Mouse (Mus musculus) ES-Bruce4 (cell line): ENCODE results near the gene Ugt3a1. TPM values are rescaled to one million over a fixed set of nuclear protein-coding genes. Genes with fewer than 3 reads are reported as not detected.
A peak's percentile ranks its signal among the peaks of the same experiment; 100 is the strongest.

Experiments used
- H3K27ac ChIP-seq: 2 replicates; pipeline ENCODE4 v1.5.1; 2012; ENCODE audit warnings: low read length, inconsistent platforms; ENCODE audit not compliant: insufficient read depth
- H3K27me3 ChIP-seq: 2 replicates; pipeline ENCODE4 v1.6.1; 2012; ENCODE audit warnings: mild to moderate bottlenecking, low read length, inconsistent platforms; ENCODE audit not compliant: control insufficient read depth, poor library complexity, insufficient read depth, severe bottlenecking
- H3K36me3 ChIP-seq: 2 replicates; pipeline ENCODE4 v1.6.1; 2012; ENCODE audit warnings: inconsistent platforms, mild to moderate bottlenecking, low read length, moderate library complexity; ENCODE audit not compliant: control insufficient read depth, poor library complexity, insufficient read depth, severe bottlenecking
- H3K4me1 ChIP-seq: one replicate; pipeline ENCODE4 v1.8.1; 2011; ENCODE audit warnings: low read length; ENCODE audit not compliant: control insufficient read depth, insufficient read depth
- H3K4me3 ChIP-seq: 2 replicates; pipeline ENCODE4 v1.5.1; 2011; ENCODE audit warnings: low read depth, mild to moderate bottlenecking, low read length
- H3K9ac ChIP-seq: 2 replicates; pipeline ENCODE4 v1.6.1; 2012; ENCODE audit warnings: low read depth, mild to moderate bottlenecking, inconsistent platforms; ENCODE audit not compliant: poor library complexity, severe bottlenecking
- H3K9me3 ChIP-seq: replicated peaks from 2 replicates; pipeline ENCODE4 v1.6.1; 2012; ENCODE audit warnings: mild to moderate bottlenecking, low read length, inconsistent platforms; ENCODE audit not compliant: control insufficient read depth, poor library complexity, insufficient read depth, severe bottlenecking
- CTCF ChIP-seq: IDR thresholded peaks from one replicate; pipeline ENCODE4 v1.8.1; 2011; ENCODE audit warnings: low read depth, low read length
- EP300 ChIP-seq: IDR thresholded peaks from 2 replicates; pipeline ENCODE4 v1.6.1; 2011; ENCODE audit warnings: low read depth, low read length; ENCODE audit not compliant: insufficient read depth
- POLR2A ChIP-seq: IDR thresholded peaks from one replicate; pipeline ENCODE4 v1.8.1; 2011; ENCODE audit warnings: low read length; ENCODE audit not compliant: insufficient read depth
- polyA plus RNA-seq: library from polyadenylated mRNA; stranded (reverse); fragments of >200 nt; gene quantifications from 2 replicates; pipeline ENCODE4 v1.2.4, GENCODE M21; 2011; ENCODE audit warnings: low read depth; ENCODE audit not compliant: missing spikeins, insufficient read depth, insufficient read length

Ugt3a1 gene
- polyA plus RNA-seq, 1 experiment = not detected

- Histone ChIP-seq H3K9ac (no peak within 1 kb of the TSS), H3K27me3 (no peaks in the 10 kb centered on the region), H3K9me3 (peaks cover 2% of the 10 kb centered on the region; the same call in 1 of the 2 replicates), H3K4me1 (no peaks in the 10 kb centered on the region), H3K4me3 (no peak within 1 kb of the TSS), H3K36me3 (no peaks in the 10 kb centered on the region), H3K27ac (no peak within 1 kb of the TSS)
- TF ChIP-seq CTCF (no peak), POLR2A (no peak), EP300 (no peak)
Measured at GRCm38 (mm10) chr15:9335341-9335740, 58.7 kb downstream of the Ugt3a1 start, which contains the start of gene Ugt3a2. TSS of gene Ugt3a2 (plus strand) at chr15:9335550.

- Histone ChIP-seq H3K27ac (no peak overlapping the region), H3K9me3 (no peaks in the 10 kb centered on the region; the same call in 1 of the 2 replicates), H3K9ac (no peak overlapping the region), H3K36me3 (no peaks in the 10 kb centered on the region), H3K4me1 (no peaks in the 10 kb centered on the region), H3K27me3 (no peaks in the 10 kb centered on the region), H3K4me3 (no peak overlapping the region)
- TF ChIP-seq POLR2A (no peak), CTCF (no peak), EP300 (no peak)
Measured at GRCm38 (mm10) chr15:9336616-9337015, 59.9 kb downstream of the Ugt3a1 start.

GRCm38 (mm10) chr15:9337021-9337420 lies 60.3 kb downstream of the Ugt3a1 start:
- H3K27ac ChIP-seq = no peak overlapping the region
- H3K9ac ChIP-seq = no peak overlapping the region
- H3K4me3 ChIP-seq = no peak overlapping the region
- no peaks in the 10 kb centered on the region; the same call in 1 of the 2 replicates for H3K9me3 ChIP-seq
- H3K36me3 ChIP-seq = no peaks in the 10 kb centered on the region
- TF ChIP-seq POLR2A (no peak), EP300 (no peak), CTCF (no peak)
- H3K4me1 ChIP-seq = no peaks in the 10 kb centered on the region
- no peaks in the 10 kb centered on the region for H3K27me3 ChIP-seq

GRCm38 (mm10) chr15:9348739-9349138 lies 72.1 kb downstream of the Ugt3a1 start:
- Histone ChIP-seq H3K9me3 (no peaks in the 10 kb centered on the region), H3K9ac (no peak overlapping the region), H3K4me3 (no peak overlapping the region), H3K27me3 (no peaks in the 10 kb centered on the region), H3K4me1 (no peaks in the 10 kb centered on the region), H3K36me3 (no peaks in the 10 kb centered on the region), H3K27ac (no peak overlapping the region)
- no peak for TF ChIP-seq POLR2A
- no peak for TF ChIP-seq EP300

GRCm38 (mm10) chr15:9362801-9363200 lies 86.1 kb downstream of the Ugt3a1 start:
- H3K27me3 ChIP-seq = no peaks in the 10 kb centered on the region
- no peak overlapping the region for H3K4me3 ChIP-seq
- H3K36me3 ChIP-seq = no peaks in the 10 kb centered on the region
- H3K4me1 ChIP-seq = no peaks in the 10 kb centered on the region
- H3K9ac ChIP-seq = no peak overlapping the region
- H3K9me3 ChIP-seq = peaks cover 8% of the 10 kb centered on the region; the same call in 1 of the 2 replicates
- H3K27ac ChIP-seq = no peak overlapping the region
- peak; percentile 59 for TF ChIP-seq CTCF
- no peak for TF ChIP-seq EP300

Other genes starting within 250 kb of the Ugt3a1 start
- 73.6 and 83.2 TPM in 2 replicates for gene Nadk2, start 205.6 kb upstream of the Ugt3a1 start, polyA plus RNA-seq
- gene Lmbrd2, start 136.3 kb upstream of the Ugt3a1 start, polyA plus RNA-seq = 31.7 and 35.6 TPM in 2 replicates
- 50.1 and 51.9 TPM in 2 replicates for gene Skp2, start 121.5 kb upstream of the Ugt3a1 start, polyA plus RNA-seq
- not detected in 2 replicates for gene Ugt3a2, start 58.7 kb downstream of the Ugt3a1 start, polyA plus RNA-seq
- gene Capsl, start 159.1 kb downstream of the Ugt3a1 start, polyA plus RNA-seq = 11.3 and 12.0 TPM in 2 replicates